Mouse (Mus musculus) layer of hippocampus, postnatal 14 days (tissue): ENCODE measurements around the gene Tfdp1. TPM values are rescaled to one million over a fixed set of nuclear protein-coding genes. Genes with fewer than 3 reads are reported as not detected.

Experiments used
- DNase-seq, 2 experiments: peaks; one replicate each; pipeline ENCODE4 v3.0.0; 2021 to 2022; ENCODE audit warnings: low spot score in 2 of 2, mixed read lengths in 1 of 2
- total RNA-seq, 2 experiments: library from RNA; stranded (reverse); gene quantifications; 2 replicates each; pipeline ENCODE4 v1.2.3; 2021

The Tfdp1 gene
- total RNA-seq, 2 experiments from 2014 or later = 64.8 to 71.4 TPM

DNA sequence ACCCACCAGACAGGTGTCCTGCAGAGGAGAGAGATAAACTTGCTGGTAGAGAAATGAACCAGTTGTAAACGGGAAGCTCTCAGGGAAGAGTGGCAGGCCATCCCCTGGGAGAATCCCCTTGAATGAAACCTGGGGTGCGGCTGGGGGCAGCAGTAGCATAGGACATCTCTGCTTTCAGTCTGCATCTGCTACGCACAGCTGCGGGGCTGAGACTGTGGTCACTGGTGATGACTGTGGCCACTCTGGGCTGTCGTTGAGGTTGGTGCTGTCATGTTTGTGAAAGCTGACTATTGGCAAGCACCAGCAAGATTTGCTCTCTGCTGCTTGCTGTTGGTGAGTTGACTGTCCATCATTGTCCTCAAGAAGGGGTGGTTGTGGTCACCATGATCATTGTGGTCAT is 13.0 kb downstream of the Tfdp1 start:
- DNase-seq = no peak

DNA sequence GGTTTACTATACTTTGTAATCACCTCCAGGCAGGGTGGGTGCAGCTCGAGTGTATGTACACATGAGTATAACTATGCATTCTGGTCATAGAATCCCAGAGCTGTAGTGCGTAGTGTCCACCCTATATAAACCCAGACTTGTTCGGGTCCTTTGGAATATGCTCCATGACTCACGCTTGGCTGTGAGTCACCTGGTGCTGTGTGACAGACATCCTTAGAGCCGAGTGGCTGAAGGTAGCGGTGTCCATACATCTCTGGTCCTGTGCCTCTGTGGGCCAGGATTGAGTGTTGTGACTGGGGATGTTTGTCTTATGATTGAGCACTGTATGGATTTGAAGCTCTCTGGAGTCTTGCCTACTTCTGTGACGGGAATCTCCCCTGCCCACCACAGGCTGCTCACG is 14.1 kb downstream of the Tfdp1 start:
- no peak for DNase-seq

DNA sequence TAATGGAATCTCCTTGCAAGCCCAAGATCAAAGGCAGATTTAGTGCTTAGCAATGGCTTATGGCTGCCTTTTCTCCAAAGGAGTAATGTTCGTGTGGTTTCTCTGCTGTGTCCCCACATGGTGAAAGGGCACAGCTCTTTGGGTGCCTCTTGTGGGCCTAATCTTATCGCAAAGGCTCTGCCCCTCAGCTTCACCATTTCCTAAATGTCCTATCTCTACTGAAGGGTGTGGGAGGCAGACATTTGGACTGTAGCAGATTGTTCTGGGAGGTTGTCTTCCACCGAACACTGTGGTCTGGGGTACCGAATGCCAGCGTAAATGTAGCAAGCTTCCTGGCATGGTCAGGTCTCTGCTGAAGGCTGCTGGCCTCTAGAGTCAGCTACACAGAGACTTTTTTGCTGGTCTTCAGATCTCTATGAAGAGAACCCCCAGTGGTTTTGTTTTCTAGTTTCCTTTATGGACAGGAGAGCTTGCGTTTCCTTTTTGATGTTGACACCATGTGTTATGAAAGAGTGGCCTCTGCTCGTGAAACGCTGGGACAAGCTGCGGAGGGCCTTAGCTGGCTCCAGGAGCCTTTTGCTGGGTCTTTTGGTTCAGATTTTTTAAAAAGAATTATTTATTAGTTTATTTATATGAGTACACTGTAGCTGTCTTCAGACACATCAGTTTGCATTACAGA is 14.7 kb downstream of the Tfdp1 start:
- DNase-seq = no peak

DNA sequence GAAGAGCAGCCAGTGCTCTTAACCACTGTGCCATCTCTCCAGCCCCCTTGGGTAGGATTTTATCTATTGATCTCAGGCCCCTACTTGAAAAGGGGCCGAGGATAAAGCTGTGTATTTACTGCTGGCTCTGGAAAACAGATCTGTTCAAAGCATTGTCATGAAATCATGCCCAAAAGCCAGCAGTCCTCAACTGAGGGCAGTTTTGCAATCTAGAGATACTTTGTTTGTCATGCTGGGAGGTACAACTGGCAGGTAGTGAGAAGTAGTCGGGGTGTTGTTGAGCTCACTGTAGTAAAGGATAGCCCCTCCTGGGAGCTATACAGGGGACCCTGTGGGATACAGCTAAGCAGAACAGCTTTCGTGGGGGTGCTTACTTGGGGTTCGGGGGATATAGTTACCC is 15.3 kb downstream of the Tfdp1 start:
- DNase-seq = no peak

DNA sequence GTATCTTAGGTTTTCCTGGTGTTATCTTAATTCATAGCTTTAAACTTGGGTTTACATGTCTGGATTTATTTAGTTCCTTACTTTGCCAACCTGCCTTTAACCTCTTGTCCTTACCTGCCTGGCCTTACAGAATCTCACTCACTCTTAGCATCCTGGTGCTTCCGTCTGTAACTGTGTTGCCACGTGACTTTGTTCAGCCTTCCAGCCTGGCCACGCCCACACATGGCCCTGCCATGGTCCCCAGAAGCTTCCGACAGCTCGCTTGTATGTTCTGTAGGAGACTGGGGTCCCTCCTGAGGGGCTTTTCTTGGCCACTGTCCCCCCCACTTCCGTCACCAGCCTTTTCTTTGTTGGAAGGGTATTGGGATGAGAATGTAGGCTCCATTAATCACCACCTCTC is 17.7 kb downstream of the Tfdp1 start:
- DNase-seq = no peak

- no peak for DNase-seq
Observed at GRCm38 (mm10) chr8:13356681-13357080, 18.1 kb downstream of the Tfdp1 start.

DNA sequence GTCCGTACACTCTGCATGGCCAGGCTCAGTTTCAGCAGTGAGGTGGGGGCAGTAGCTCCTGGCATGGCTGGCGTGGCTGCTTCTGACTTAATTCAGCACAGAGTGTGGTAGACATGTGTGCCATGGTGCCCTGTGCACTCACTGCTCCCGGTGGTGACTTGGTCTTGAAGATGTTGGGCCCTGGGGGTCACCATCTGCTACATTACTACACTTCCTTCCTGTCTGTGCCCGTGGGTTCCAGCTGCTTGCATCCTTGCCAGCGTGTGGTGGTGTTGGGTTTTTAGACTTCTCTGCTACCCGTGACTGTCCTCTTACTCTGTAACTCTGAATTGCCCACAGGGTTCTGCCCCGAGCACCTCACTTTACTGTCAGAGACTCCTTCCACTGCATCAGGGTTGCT is 21.7 kb downstream of the Tfdp1 start:
- no peak for DNase-seq

DNA sequence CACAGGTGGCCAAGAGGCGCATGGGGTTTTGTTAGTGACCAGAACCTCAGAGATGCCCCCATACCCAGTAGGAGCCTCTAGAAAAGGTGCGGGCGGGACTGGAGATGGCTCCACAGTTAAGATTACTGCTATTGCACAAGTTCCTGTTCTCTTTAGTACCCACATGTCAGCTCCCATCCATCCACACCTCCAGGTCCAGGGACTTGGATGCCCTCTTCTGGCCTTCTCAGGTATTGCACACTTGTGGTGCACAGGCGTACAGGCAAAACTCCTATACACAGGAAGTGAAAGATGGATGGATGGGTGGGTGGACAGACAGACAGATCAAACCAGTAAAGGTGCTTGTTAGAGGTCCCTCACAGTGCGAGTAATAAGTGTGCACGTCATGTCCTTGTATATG is 23.3 kb downstream of the Tfdp1 start:
- DNase-seq = no peak

GRCm38 (mm10) chr8:13373151-13373662 is 34.7 kb downstream of the Tfdp1 start:
- DNase-seq = no peak

- DNase-seq = no peak
Observed at GRCm38 (mm10) chr8:13381630-13382029, 43.1 kb downstream of the Tfdp1 start.

DNA sequence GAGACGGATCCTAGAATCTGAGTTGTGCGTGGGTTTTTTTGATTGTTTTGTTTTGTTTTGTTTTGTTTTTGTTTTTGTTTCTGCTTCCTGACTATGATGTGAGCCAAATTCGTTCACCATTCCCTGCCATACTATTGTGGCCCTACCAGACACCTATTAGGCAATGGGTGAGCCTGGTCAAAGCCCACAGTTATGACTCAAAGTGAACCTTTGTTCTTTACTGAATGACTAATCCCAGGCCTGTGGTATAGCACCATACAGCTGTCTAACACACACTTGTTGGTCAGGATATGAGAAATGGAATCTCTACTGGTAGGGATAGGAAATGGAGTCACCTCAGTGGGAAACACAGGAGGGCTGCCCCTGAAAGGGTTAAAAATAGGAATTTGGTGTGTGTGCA is 44.0 kb downstream of the Tfdp1 start:
- DNase-seq = no peak

DNA sequence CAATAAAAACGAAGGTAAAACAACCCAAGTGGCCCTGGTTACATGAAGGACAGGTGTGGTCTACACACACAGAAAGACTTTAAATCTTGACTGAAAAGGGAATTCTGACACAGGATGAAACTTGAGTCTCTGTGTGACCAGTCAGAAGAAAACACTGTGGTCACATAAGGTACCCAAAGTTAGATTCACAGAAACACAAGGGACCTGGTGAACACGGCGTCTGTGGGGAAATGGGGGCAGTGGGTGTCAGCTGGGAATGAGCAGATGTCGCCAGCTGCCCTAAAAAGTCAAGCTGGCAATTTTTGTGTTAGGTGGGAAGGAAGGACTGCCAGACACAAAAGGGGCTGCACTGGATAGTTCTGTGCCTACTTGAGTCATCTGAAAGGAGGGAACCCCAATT is 44.4 kb downstream of the Tfdp1 start:
- DNase-seq = no peak

DNA sequence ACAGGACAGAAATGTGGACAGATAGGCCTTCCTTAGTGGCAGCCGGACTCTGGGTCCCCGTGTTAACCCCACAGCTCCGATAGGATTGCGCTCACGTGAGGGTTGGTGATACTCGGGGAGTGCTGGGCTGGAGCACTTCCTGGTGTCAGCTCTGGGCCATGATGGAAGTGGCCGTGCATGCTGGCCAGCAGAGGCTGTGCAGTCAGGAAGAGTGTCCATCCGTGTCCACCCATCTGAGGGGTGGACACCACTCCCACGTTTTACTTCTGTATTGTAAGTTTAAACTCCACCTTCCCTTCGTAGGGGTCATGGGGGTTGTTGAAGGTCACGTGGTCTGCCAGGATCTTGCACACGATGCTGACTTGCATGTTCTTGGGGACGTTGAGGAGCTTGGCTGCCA is 47.8 kb downstream of the Tfdp1 start:
- no peak for DNase-seq

GRCm38 (mm10) chr8:13387728-13388127 is 49.2 kb downstream of the Tfdp1 start:
- no peak for DNase-seq

GRCm38 (mm10) chr8:13388744-13389143 is 50.2 kb downstream of the Tfdp1 start:
- no peak for DNase-seq

DNA sequence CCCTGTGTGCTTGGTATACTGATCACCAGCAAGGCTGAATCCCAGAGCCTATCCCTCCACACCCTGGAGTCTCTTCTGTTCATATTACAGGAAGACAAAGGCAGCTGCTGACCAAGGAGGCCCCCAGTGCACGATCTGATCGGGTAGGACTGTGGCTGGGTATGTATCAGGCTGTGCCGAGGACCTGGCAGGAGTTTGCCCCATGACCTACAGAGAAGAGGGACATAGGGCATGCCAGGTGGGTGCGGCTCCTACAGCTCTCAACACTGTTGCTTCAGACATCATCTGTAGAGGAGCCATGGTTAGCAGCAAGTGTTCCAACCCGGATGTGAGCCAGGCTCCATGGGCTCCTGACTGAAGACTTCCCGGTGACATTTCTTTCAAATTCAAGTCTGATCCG is 55.3 kb downstream of the Tfdp1 start:
- DNase-seq = no peak

- no peak for DNase-seq
Observed at GRCm38 (mm10) chr8:13396725-13397124, 58.2 kb downstream of the Tfdp1 start, which contains the start of gene Atp4b. Atp4b (minus strand) TSS chr8:13396825.

DNA sequence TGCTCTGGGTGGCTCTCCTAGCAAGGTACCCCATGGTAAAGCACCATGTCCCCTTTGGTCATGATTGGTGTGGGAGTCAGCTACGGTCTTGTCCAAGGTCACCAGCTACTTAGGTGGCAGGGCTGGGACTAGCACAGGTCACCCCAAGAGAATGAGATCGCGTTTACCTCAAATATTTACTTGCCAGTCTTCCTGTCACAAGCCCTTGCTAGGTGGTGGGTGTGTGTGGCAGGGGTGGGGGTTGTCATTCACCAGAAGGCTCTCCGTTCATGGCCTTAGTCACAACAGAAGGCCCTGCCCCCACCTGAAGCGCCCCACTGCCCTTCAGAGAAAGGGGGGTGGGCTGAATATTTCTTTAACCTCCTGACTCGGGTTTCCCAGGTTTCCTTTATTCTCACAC is 65.0 kb downstream of the Tfdp1 start:
- no peak for DNase-seq

DNA sequence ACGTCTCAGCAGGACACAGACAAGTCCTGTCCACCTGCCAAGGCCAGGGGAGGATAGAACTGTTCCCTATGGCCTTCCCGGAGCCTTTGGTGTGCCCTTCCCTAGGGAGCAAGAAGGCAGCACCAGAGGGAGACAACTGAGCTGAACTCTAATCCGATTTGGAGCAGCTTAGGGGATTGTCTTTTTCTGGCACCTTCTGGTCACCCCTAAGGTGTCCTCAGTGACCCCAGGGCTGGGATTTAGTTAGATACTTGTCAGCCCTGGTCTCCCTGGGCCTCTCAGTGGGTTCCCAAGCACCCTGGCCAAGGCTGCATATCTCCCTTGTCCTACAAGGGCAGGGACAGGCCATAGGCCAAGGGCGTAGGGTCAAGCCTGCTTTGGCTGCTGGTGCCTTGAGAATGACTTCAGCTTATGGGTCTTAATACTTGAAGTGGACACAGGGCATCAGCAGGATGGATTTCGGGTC is 66.1 kb downstream of the Tfdp1 start, which contains the start of gene Grk1:
Gene Grk1 (plus strand): TSS at position 416 of the 466 bp plus-strand sequence.
- DNase-seq = no peak

GRCm38 (mm10) chr8:13406011-13406410 is 67.5 kb downstream of the Tfdp1 start:
- no peak for DNase-seq

DNA sequence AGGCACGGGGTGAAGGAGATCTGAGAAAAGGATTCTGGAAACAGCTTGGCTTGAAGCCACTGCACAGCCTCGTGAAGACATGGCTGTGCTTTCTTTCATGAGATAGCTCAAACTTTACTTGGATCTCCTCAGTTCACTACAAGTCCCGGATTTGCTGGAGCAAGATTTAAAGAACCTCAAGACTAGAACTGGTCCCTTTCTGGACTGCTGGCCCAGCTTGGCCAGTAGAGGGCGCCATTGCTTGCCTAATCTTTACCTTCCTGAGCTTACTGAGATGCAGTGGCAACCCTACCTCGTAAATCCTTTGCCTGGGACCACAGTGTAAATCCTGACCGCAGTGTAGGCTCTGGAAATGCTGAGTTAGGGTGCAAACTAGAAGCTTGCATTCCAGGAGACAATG is 73.0 kb downstream of the Tfdp1 start:
- peak; percentile 59 to 75 for DNase-seq

DNA sequence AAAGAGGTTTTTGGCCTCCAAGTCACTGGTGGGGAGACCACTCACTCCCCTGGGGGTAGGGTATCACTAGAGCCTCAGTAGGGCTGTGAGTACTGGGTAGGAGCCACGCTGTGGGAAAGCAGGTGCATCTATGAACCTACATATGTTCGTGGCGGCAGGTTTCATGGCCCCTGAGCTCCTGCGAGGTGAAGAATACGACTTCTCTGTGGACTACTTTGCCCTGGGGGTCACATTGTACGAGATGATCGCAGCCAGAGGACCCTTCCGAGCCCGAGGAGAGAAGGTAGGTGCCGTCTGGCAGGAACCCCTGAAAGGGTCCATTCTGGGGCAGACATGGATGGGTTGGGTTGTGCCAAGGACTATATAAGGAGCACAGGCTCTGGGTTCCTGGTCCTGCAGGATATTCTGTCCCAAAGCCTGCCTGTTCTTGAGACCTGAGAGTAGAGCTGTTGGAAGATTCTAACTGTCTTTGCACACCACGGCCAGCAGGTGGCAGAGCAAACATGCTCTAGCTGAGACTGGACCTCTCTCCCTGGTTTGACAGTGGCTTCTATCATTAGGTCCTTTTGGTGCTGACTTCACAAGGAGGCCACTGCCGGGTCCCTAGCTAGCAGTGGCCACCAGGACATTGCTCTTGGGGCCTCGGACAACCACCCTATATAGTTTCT is 74.5 kb downstream of the Tfdp1 start:
- peak; percentile 52 to 64 for DNase-seq
